Mouse (Mus musculus) hindbrain, embryonic 12.5 days (tissue): ENCODE measurements around the gene Mast3. TPM values are rescaled to one million over a fixed set of nuclear protein-coding genes. Genes with fewer than 3 reads are reported as not detected.
A peak's percentile ranks its signal among the peaks of the same experiment; 100 is the strongest.

Experiments
- ATAC-seq: fragments of 200-750 bp; cut with Nextera tagmentation; 2 replicates; pipeline ENCODE4 v1.8.0; 2017; ENCODE audit warnings: moderate TSS enrichment; ENCODE audit not compliant: low FRiP score
- H3K27ac ChIP-seq: fragments of 300-500 bp; sonication (generic); 2 replicates; pipeline ENCODE4 v1.5.1; 2016; ENCODE audit warnings: mild to moderate bottlenecking
- H3K27me3 ChIP-seq: fragments of 300-500 bp; sonication (generic); 2 replicates; pipeline ENCODE4 v1.6.1; 2016; ENCODE audit warnings: mild to moderate bottlenecking
- H3K36me3 ChIP-seq: fragments of 300-500 bp; sonication (generic); 2 replicates; pipeline ENCODE4 v1.6.1; 2016; ENCODE audit warnings: mild to moderate bottlenecking
- H3K4me1 ChIP-seq: fragments of 300-500 bp; sonication (generic); 2 replicates; pipeline ENCODE4 v1.6.1; 2016
- H3K4me2 ChIP-seq: fragments of 300-500 bp; sonication (generic); replicated peaks from 2 replicates; pipeline ENCODE4 v1.6.1; 2016; ENCODE audit warnings: mild to moderate bottlenecking
- H3K4me3 ChIP-seq: fragments of 300-500 bp; sonication (generic); 2 replicates; pipeline ENCODE4 v1.5.1; 2016; ENCODE audit warnings: mild to moderate bottlenecking
- H3K9ac ChIP-seq: fragments of 300-500 bp; sonication (generic); 2 replicates; pipeline ENCODE4 v1.6.1; 2016; ENCODE audit warnings: mild to moderate bottlenecking, moderate library complexity
- H3K9me3 ChIP-seq: fragments of 300-500 bp; sonication (generic); replicated peaks from 2 replicates; pipeline ENCODE4 v1.6.1; 2016; ENCODE audit warnings: mild to moderate bottlenecking
- WGBS: fragments of 180-500 bp; shearing (Covaris S2); methylation state at CpG from one replicate; pipeline ENCODE4 v1.1.7; 2016; 5-methylcytosine and 5-hydroxymethylcytosine counted together
- polyA plus RNA-seq: library from polyadenylated mRNA; unstranded; fragments of >200 nt; fragmentation: Nextera tagmentation; extraction: Ambion mirVana; gene quantifications from 2 replicates; pipeline ENCODE4 v1.2.1, GENCODE M21; 2016

The Mast3 gene
- polyA plus RNA-seq, 1 experiment from 2014 or later, result 17.7 TPM

DNA sequence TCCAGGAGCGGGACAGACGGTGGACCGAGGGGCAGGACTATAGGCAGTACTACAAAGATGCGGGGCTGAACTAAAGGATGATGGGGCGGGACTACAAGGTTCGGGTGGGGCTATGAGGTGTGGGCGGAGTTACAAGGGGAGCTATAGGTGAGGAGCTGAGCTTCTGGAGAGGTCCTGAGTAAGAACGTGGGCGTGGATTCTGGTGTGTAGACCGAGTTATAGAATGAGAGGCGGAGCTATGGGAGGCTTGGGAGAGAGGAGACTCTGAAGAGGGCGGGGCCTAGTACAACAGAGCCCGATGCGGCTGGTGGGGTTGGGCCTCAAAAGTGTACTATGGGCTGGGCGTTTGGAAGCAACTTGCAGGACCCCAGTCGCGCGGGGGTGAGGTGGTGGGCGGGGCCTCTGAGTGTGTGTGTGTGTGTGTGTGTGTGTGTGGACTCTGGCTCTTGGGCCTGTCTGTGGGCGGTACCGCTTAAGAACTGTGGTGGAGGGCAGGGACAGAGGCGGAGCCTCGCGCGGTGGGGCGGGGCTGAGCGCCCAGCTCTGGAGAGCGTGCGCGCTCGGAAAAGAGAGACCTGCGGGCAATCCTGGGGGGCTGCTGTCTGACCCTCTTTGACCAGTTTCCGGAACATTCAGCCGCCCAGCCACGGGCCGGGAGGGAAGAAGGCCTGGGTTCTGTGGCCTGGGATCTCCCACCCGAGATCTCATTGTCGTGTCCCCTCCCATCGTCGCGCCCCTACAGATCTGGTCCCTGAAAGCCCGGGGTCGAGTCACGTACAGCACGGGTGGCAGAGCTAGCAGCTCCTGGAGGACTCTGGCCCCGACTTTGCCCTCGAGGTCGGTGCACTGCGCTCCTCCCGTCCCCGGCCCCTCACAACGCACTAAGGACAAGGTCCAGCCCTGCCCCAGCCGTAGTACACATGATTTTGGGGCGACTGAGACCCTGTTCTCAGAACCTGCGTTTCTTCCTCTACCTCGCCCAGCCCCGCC, 7.5 kb downstream of the Mast3 start:
- no peaks in the 10 kb centered on the region for H3K36me3 ChIP-seq
- under 1% methylated on average over 55 of the region's 57 CpGs for WGBS
- peak overlapping the region; percentile 77; the same call in 1 of the 2 replicates for H3K9ac ChIP-seq
- H3K4me2 ChIP-seq, result peak overlapping the region; percentile 76
- H3K27ac ChIP-seq, result 0 out of 2 replicates have a peak overlapping the region, but pooled peaks have one; percentile 1
- H3K9me3 ChIP-seq, result no peaks in the 10 kb centered on the region
- H3K4me3 ChIP-seq, result peak overlapping the region; percentile 54
- H3K4me1 ChIP-seq, result peaks cover 33% of the 10 kb centered on the region
- peaks cover 64% of the 10 kb centered on the region for H3K27me3 ChIP-seq
- ATAC-seq, result peak; percentile 85

DNA sequence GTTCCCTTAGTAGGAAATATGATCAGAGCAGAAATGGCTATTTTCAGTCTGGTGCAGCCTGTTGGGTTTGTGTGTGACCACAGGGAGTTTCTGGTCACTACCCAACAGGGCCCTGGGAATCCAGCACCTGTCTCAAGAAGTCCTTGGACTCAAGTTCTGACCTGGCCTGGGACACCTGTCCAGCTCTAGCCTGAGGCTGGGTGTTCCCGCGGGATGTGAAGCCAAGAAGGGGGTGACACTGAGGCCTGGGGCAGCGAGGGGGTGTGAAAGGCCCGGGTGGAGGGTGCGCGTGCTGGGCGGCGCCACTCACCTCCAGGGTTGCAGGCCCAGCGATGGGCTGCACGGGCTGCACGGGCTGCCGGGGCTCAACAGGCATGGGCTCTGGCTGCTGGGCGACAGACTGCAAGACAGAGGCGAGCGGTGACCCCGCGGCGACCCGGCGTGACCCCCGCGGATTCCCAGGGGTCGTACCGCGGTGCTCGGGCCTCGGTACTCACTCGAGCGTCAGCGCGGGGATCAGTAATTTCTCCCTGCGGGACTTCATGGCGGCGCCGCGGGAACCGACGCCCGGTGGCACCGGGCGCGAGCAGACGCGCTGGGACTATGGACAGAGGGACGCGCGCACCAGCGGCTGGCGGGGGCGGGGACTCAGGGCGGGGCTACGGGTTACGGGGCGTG, 8.3 kb downstream of the Mast3 start:
- 3% methylated on average over 54 of the region's 54 CpGs for WGBS
- peaks cover 57% of the 10 kb centered on the region for H3K27me3 ChIP-seq

DNA sequence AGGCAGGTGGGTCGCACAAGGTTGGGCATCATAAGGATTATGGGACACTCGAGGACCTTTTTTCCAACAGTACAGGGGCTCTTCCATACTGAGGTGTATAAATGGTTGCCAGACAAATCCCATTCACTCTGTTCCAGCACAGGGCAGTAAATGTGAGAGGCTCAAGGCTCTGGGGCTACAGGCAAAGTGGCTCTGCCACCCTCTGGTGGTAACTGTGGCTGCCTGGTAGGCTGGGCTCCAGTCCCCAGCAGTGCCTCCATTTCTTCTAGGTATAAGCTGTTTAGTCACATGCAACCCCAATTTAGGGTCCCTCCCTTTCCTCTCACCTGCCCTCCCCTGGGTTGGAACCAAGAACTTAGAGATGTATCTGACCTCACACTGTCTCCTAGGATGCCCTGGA, 9.5 kb downstream of the Mast3 start:
- peaks cover 50% of the 10 kb centered on the region for H3K27me3 ChIP-seq
- no peak overlapping the region for H3K4me2 ChIP-seq
- H3K27ac ChIP-seq, result no peak overlapping the region
- H3K36me3 ChIP-seq, result no peaks in the 10 kb centered on the region
- peaks cover 44% of the 10 kb centered on the region for H3K4me1 ChIP-seq
- H3K4me3 ChIP-seq, result no peak overlapping the region
- ATAC-seq, result no peak
- WGBS, result 92% methylated on average over 2 of the region's 2 CpGs
- no peak overlapping the region for H3K9ac ChIP-seq
- no peaks in the 10 kb centered on the region for H3K9me3 ChIP-seq

More for the DNA sequence above, 8.3 kb downstream of the Mast3 start:
- H3K27ac ChIP-seq, result peak overlapping the region; percentile 40; the same call in 1 of the 2 replicates
- peak; percentile 2 for ATAC-seq
- peak overlapping the region; percentile 76 for H3K4me2 ChIP-seq
- H3K9me3 ChIP-seq, result no peaks in the 10 kb centered on the region
- peaks cover 38% of the 10 kb centered on the region for H3K4me1 ChIP-seq
- H3K36me3 ChIP-seq, result no peaks in the 10 kb centered on the region
- peak overlapping the region; percentile 54 for H3K4me3 ChIP-seq
- peak overlapping the region; percentile 77 for H3K9ac ChIP-seq

DNA sequence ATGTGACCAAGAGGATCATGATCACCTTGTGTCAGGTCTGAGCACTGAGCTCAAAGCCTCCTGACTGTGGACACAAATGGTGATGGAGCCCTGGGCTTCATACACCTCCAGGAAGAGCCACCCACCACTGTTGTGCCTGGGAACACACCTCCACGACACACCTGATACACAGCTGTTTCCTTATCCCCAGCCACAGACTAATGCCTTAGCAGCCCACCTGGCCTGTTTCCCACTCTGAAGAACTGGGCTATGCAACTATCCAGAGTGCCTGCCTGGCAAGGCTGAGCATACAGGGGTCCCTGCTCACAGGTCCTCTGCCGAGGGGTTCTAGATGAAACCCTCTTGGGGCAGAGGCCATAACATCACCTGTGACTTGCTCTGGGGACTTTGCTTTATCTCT, 10.6 kb downstream of the Mast3 start:
- Histone ChIP-seq H3K27ac (no peak overlapping the region), H3K9me3 (no peaks in the 10 kb centered on the region), H3K9ac (no peak overlapping the region), H3K36me3 (peaks cover 3% of the 10 kb centered on the region; the same call in 1 of the 2 replicates), H3K4me2 (no peak overlapping the region), H3K4me1 (peaks cover 44% of the 10 kb centered on the region), H3K4me3 (no peak overlapping the region), H3K27me3 (peaks cover 42% of the 10 kb centered on the region)
- no peak for ATAC-seq
- WGBS, result 85% methylated on average over 2 of the region's 2 CpGs

DNA sequence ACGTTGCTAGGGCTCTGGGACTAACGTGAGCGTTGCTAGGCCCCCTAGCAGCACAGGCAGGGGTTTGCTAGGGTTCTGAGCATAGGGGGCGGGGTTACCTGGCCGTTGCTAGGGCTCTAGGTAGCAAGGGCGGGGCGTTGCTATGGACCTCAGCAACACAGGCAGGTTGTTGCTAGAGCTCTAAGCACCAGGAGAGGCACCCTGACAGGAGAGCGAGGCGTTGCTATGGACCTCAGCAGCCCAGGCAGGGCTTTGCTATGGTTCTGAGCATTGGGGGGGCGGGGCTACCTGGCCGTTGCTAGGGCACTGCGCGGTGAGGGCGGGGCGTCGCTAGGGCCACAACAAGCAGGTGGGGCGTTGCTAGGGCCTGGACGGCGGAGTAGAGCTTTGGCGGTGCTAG, 12.2 kb downstream of the Mast3 start:
- Histone ChIP-seq H3K9ac (peak overlapping the region; percentile 45), H3K4me3 (peak overlapping the region; percentile 66), H3K9me3 (no peaks in the 10 kb centered on the region), H3K27me3 (peaks cover 27% of the 10 kb centered on the region), H3K4me1 (peaks cover 49% of the 10 kb centered on the region), H3K36me3 (peaks cover 12% of the 10 kb centered on the region), H3K27ac (peak overlapping the region; percentile 91), H3K4me2 (peak overlapping the region; percentile 60)
- ATAC-seq, result no peak; the same call in 1 of the 2 replicates
- under 1% methylated on average over 20 of the region's 20 CpGs for WGBS

DNA sequence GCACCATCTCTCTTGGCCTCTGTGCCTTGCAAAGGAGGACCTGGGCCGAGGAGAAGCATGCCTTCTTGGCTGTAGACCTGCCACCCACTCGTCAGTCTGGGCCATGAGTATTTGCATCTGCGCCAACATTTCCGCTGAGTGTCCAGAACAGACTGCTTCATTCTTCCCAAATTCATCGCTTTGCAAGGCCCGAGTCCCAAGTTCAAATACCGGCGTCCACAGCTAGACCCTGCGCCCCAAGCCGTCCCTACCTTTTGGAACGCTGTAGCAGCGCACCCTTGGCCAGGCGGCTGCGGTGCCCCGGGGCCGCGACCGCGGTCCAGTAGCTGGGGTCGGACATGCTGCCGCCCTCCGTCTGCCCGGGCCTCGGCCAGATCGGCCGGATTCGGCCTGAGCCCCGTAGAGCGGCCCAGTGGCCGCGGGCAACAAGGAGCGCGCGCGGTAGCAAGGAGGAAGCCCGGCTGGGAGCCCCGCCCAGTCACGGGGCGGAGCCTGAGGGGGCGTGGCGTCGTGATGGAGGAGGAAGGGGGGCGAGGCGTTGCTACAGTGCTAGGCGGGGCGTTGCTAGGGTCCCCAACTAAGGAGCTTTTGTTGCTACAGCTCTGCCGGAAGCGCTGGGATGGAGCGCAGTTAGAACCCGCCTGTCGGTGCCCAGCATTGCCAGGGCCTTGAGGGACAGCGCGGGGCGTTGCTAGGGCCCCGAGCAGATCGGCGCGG, 12.7 kb downstream of the Mast3 start:
- Histone ChIP-seq H3K9me3 (no peaks in the 10 kb centered on the region), H3K27ac (peak overlapping the region; percentile 91), H3K4me3 (peak overlapping the region; percentile 66), H3K9ac (peak overlapping the region; percentile 85), H3K4me2 (peak overlapping the region; percentile 60), H3K36me3 (peaks cover 18% of the 10 kb centered on the region), H3K27me3 (peaks cover 26% of the 10 kb centered on the region), H3K4me1 (peaks cover 47% of the 10 kb centered on the region)
- WGBS, result 6% methylated on average over 58 of the region's 58 CpGs
- ATAC-seq, result peak; percentile 88

DNA sequence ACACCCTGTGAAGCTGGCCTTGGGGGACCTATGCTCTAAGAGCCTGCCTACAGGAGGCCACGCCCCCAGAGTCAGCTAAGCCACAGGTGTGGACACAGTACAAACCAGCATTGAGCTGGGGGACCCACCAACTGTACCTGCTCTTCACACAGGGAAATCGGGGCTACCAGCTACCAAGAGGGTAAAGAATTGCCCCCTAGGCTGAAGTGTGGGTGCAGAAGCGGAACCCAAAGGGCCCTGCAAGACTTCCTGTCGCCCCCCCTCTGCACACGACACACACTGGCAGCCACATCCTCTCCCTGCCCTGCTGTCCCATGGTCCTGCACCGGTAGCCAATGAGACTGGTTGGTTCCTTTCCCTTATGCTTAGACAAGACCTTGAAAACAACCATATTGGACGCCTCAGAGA, 13.6 kb downstream of the Mast3 start:
- H3K27me3 ChIP-seq, result peaks cover 23% of the 10 kb centered on the region

DNA sequence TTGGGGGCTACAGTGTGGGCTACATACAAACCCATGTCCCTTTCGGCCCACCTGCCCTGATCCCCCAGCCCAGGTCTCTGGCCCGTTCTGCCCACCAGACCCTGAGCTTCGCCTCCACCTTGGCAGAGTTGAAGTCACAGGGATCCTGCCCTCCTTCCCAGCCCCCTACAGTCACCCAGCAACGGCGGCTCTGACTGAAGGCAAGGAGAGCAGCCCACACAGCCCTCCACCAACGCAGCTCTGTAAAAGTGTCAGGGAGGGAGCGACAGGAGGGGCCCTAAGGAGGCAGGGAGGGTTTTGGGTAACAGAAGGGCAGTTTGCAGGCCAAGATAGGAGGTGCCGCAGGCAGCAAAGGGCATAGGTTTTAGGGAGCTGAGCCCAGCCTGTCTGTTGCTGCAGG, 14.0 kb downstream of the Mast3 start:
- Histone ChIP-seq H3K27ac (no peak overlapping the region), H3K4me2 (peak overlapping the region; percentile 60), H3K27me3 (peaks cover 21% of the 10 kb centered on the region), H3K4me3 (no peak overlapping the region), H3K9me3 (no peaks in the 10 kb centered on the region), H3K9ac (peak overlapping the region; percentile 85), H3K36me3 (peaks cover 31% of the 10 kb centered on the region), H3K4me1 (peaks cover 41% of the 10 kb centered on the region)
- ATAC-seq, result no peak
- 61% methylated on average over 8 of the region's 8 CpGs for WGBS

More for the DNA sequence above, 13.6 kb downstream of the Mast3 start:
- 79% methylated on average over 7 of the region's 7 CpGs for WGBS
- Histone ChIP-seq H3K4me3 (peak overlapping the region; percentile 66), H3K4me1 (peaks cover 43% of the 10 kb centered on the region), H3K9me3 (no peaks in the 10 kb centered on the region), H3K36me3 (peaks cover 26% of the 10 kb centered on the region), H3K9ac (peak overlapping the region; percentile 85), H3K4me2 (peak overlapping the region; percentile 60), H3K27ac (peak overlapping the region; percentile 17; the same call in 1 of the 2 replicates)
- ATAC-seq, result no peak

DNA sequence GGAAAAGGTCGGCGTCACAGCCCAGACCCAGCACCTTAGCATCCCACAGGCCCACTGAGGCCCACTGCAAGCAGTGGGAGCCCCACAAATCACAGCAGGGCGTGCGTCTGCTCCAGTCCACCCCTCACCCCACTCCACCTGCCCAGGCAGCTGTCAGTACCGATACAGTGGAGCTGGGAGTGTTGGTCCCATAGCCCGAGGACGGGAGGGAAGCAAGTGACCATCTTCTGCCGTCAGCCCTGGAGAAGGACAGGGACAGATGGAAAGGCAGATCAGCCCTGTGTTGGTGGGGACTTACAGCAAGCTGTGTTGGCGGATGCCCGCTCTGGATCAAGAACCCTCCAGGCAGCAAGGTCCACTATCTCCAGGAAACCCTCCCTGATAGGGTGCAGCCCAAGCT, 15.8 kb downstream of the Mast3 start:
- WGBS, result 79% methylated on average over 10 of the region's 10 CpGs

DNA sequence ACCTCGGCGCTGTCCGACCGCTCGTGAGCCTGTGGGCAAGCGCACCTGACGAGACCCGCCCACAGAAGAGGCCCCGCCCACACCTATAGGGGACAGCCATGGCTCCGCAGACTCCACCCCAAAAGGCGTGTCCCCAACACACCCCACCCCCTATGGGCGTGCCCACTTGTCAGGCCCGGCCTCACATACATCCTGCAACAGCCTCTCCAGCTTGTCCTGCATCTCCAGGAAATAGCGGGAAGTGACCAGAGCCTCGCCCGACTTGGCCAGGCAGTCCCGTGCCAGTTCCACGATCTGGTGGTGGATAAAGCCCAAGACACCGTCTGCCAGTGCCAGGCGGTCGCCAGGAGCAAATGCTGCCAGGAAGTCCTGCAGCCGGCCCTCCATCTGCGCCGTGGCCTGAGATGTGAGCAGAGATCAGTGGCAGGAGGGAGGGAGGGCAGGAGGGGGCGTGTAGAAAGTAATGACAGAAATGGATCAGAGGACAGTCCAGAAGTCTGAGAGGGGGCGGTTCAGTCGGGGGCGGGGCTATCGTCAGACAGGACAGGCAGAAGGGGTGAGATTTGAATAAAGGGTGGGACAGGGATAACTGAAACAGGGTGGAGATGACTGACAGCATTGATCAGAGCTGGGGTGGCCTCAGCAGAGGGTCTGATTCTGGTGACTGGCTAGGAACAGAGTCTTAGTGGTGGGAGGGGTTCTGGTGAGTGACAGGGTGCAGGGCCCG, 16.8 kb downstream of the Mast3 start:
- H3K9ac ChIP-seq, result peak overlapping the region; percentile 5; the same call in 1 of the 2 replicates
- 0 out of 2 replicates have a peak overlapping the region, but pooled peaks have one; percentile 1 for H3K4me3 ChIP-seq

More for the DNA sequence above, 15.8 kb downstream of the Mast3 start:
- Histone ChIP-seq H3K9me3 (no peaks in the 10 kb centered on the region), H3K27me3 (peaks cover 6% of the 10 kb centered on the region), H3K4me3 (no peak overlapping the region), H3K4me2 (no peak overlapping the region), H3K27ac (no peak overlapping the region), H3K4me1 (peaks cover 41% of the 10 kb centered on the region), H3K9ac (no peak overlapping the region), H3K36me3 (peaks cover 49% of the 10 kb centered on the region)
- ATAC-seq, result no peak

DNA sequence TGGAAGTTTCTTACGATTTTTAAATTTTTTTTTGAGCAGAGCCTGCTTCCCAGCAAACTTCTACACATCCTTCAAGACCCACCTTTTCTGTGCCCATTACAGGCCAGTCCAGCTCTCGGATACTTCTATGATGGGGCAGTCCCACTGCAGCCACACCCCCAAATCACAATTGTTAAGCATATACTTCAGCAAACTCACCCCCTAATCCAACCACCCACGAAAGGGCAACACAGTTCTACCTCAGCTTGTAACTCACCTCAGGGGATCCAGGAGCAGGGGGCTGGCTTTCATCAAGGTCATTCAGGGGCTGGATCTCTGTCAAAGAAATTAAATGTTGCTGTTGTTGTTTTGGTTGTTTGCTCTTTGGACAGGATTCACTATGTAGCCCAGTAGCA, 17.8 kb downstream of the Mast3 start:
- peaks cover 29% of the 10 kb centered on the region for H3K4me1 ChIP-seq
- ATAC-seq, result no peak
- H3K27me3 ChIP-seq, result peaks cover 3% of the 10 kb centered on the region; the same call in 1 of the 2 replicates
- H3K36me3 ChIP-seq, result peaks cover 64% of the 10 kb centered on the region
- H3K9ac ChIP-seq, result no peak overlapping the region
- no peaks in the 10 kb centered on the region for H3K9me3 ChIP-seq
- no peak overlapping the region for H3K4me2 ChIP-seq
- no peak overlapping the region for H3K4me3 ChIP-seq
- no peak overlapping the region for H3K27ac ChIP-seq
- 91% methylated on average over 3 of the region's 3 CpGs for WGBS

More for the DNA sequence above, 16.8 kb downstream of the Mast3 start:
- ATAC-seq, result no peak
- no peak overlapping the region for H3K27ac ChIP-seq
- peaks cover 36% of the 10 kb centered on the region for H3K4me1 ChIP-seq
- H3K4me2 ChIP-seq, result peak overlapping the region; percentile 24
- 19% methylated on average over 30 of the region's 30 CpGs for WGBS
- peaks cover 3% of the 10 kb centered on the region; the same call in 1 of the 2 replicates for H3K27me3 ChIP-seq
- no peaks in the 10 kb centered on the region for H3K9me3 ChIP-seq
- H3K36me3 ChIP-seq, result peaks cover 58% of the 10 kb centered on the region
